ENCODE assay signal across 9 mouse cellular contexts in genomic region chr8:103913927-103914640, GRCm38 (mm10).
DNase-seq lines count a peak whose midpoint lies in the region; ATAC-seq lines count a peak whose summit lies in the region.
"Had no signal": no experiment of that assay in that cellular context is flagged by ENCODE, and none has a peak within 500 bp of the region (broad histone marks: within the 10 kb centered on the region; RNA-seq: fewer than 3 reads in every experiment).

No protein-coding gene starts in this region.

- peak; percentile 43 for DNase-seq in urinary bladder, postnatal 14 days (ENCODE audit: low spot score)
- no peak for DNase-seq in urinary bladder, adult 18-20 months (ENCODE audit: low spot score in 2 of 2)
- DNase-seq in limb, embryonic 11.5 days (ENCODE audit: low spot score) = peak; percentile 50
- peak; percentile 22 for DNase-seq in ovary, postnatal 36 days (ENCODE audit: low spot score)
- no peak for DNase-seq in urinary bladder, adult 2 months (ENCODE audit: low spot score)
- no peak for DNase-seq in spleen, postnatal 4 days (ENCODE audit: low spot score in 2 of 2)

- no peak overlapping the region for H3K4me2 ChIP-seq in embryonic facial prominence, embryonic 13.5 days
- H3K4me2 ChIP-seq in hindbrain, embryonic 16.5 days (ENCODE audit: low read length) = no peak overlapping the region
- no peak overlapping the region for H3K4me2 ChIP-seq in limb, embryonic 11.5 days (ENCODE audit: low read depth, severe bottlenecking)
- H3K4me2 ChIP-seq: liver, embryonic 15.5 days had no signal

- no peak overlapping the region for H3K4me3 ChIP-seq in embryonic facial prominence, embryonic 13.5 days
- no peak overlapping the region for H3K4me3 ChIP-seq in hindbrain, embryonic 16.5 days (ENCODE audit: low read length)
- no peak overlapping the region for H3K4me3 ChIP-seq in limb, embryonic 11.5 days (ENCODE audit: low read depth, low read length)
- H3K4me3 ChIP-seq: liver, embryonic 15.5 days had no signal

- H3K4me1 ChIP-seq in embryonic facial prominence, embryonic 13.5 days = peaks cover 23% of the 10 kb centered on the region
- peaks cover 2% of the 10 kb centered on the region; the same call in 1 of the 2 replicates for H3K4me1 ChIP-seq in hindbrain, embryonic 16.5 days (ENCODE audit: control insufficient read depth, insufficient read depth, low read depth, low read length)
- no peaks in the 10 kb centered on the region for H3K4me1 ChIP-seq in limb, embryonic 11.5 days (ENCODE audit: control insufficient read depth, insufficient read depth, low read length)
- H3K4me1 ChIP-seq: liver, embryonic 15.5 days had no signal

- no peaks in the 10 kb centered on the region for H3K9me3 ChIP-seq in embryonic facial prominence, embryonic 13.5 days
- H3K9me3 ChIP-seq in hindbrain, embryonic 16.5 days (ENCODE audit: control insufficient read depth, low read length) = no peaks in the 10 kb centered on the region
- H3K9me3 ChIP-seq in limb, embryonic 11.5 days (ENCODE audit: control insufficient read depth, low read length) = no peaks in the 10 kb centered on the region
- H3K9me3 ChIP-seq: liver, embryonic 15.5 days had no signal

- 0 out of 2 replicates have a peak overlapping the region, but pooled peaks have one; percentile 51 for H3K9ac ChIP-seq in embryonic facial prominence, embryonic 13.5 days
- H3K9ac ChIP-seq in hindbrain, embryonic 16.5 days (ENCODE audit: low read depth, low read length) = no peak overlapping the region
- H3K9ac ChIP-seq in limb, embryonic 11.5 days (ENCODE audit: low read length) = no peak overlapping the region
- H3K9ac ChIP-seq: liver, embryonic 15.5 days had no signal

- peak overlapping the region; percentile 83 for H3K27ac ChIP-seq in embryonic facial prominence, embryonic 13.5 days
- H3K27ac ChIP-seq in hindbrain, embryonic 16.5 days (ENCODE audit: low read depth, low read length) = no peak overlapping the region
- H3K27ac ChIP-seq in limb, embryonic 11.5 days (replicated peaks; ENCODE audit: low read depth, low read length) = no peak overlapping the region
- H3K27ac ChIP-seq: liver, embryonic 15.5 days had no signal

- H3K27me3 ChIP-seq in embryonic facial prominence, embryonic 13.5 days = no peaks in the 10 kb centered on the region
- H3K27me3 ChIP-seq in hindbrain, embryonic 16.5 days (replicated peaks; ENCODE audit: control insufficient read depth, insufficient read depth, low read length) = no peaks in the 10 kb centered on the region
- H3K27me3 ChIP-seq in limb, embryonic 11.5 days (ENCODE audit: control insufficient read depth, insufficient read depth, low read length) = no peaks in the 10 kb centered on the region
- H3K27me3 ChIP-seq: liver, embryonic 15.5 days had no signal

- ATAC-seq in embryonic facial prominence, embryonic 13.5 days (ENCODE audit: insufficient number of reproducible peaks, insufficient read depth, low FRiP score, low TSS enrichment, low read depth) = no peak
- ATAC-seq in hindbrain, embryonic 16.5 days = peak; percentile 74
- ATAC-seq in limb, embryonic 11.5 days (ENCODE audit: insufficient number of reproducible peaks, low FRiP score, low TSS enrichment, low read depth) = peak; percentile 42; the same call in 1 of the 2 replicates

- WGBS in embryonic facial prominence, embryonic 13.5 days = 22% methylated on average over 6 of the region's 6 CpGs
- WGBS in hindbrain, embryonic 16.5 days = 47% methylated on average over 6 of the region's 6 CpGs
- WGBS in limb, embryonic 11.5 days = 49% methylated on average over 6 of the region's 6 CpGs

- no peaks in the 10 kb centered on the region for H3K36me3 ChIP-seq in embryonic facial prominence, embryonic 13.5 days
- no peaks in the 10 kb centered on the region for H3K36me3 ChIP-seq in hindbrain, embryonic 16.5 days (ENCODE audit: control insufficient read depth, insufficient read depth, low read length)
- no peaks in the 10 kb centered on the region for H3K36me3 ChIP-seq in limb, embryonic 11.5 days (ENCODE audit: control insufficient read depth, insufficient read depth, low read length)
- H3K36me3 ChIP-seq: liver, embryonic 15.5 days had no signal

Comparison
In these comparisons a context has a peak if more than half of its experiments do, and no peak if none do; other contexts are left out.
1. DNase-seq: peak in urinary bladder, postnatal 14 days (single experiment), limb, embryonic 11.5 days (single experiment) and ovary, postnatal 36 days (single experiment); none in urinary bladder, adult 18-20 months (0 of 2), urinary bladder, adult 2 months (single experiment) and spleen, postnatal 4 days (0 of 2).